Mouse (Mus musculus): ENCODE results near the gene 1700012B07Rik.

GRCm38 (mm10) chr11:109873161-109873775 lies 45.4 kb upstream of the 1700012B07Rik start:
- TF ChIP-seq POLR2A (IDR thresholded peaks at IDR 0.05; ENCODE audit: low read depth, low read length) (no peak), CTCF (IDR thresholded peaks at IDR 0.05; ENCODE audit: extremely low read depth, insufficient read length, insufficient replicate concordance, low read depth, low read length) (no peak)
